Mouse (Mus musculus): ENCODE measurements around the gene Ttc25. TPM values are rescaled to one million over a fixed set of nuclear protein-coding genes. Genes with fewer than 3 reads are reported as not detected.
"Not testable (repeated sequence)": the region's sequence is repeated elsewhere in the genome, so short reads cannot be mapped to it uniquely, and the experiment has no call there.

Ttc25 gene
- polyA plus RNA-seq, 1 experiment from 2014 or later, result 0.26 TPM

DNA sequence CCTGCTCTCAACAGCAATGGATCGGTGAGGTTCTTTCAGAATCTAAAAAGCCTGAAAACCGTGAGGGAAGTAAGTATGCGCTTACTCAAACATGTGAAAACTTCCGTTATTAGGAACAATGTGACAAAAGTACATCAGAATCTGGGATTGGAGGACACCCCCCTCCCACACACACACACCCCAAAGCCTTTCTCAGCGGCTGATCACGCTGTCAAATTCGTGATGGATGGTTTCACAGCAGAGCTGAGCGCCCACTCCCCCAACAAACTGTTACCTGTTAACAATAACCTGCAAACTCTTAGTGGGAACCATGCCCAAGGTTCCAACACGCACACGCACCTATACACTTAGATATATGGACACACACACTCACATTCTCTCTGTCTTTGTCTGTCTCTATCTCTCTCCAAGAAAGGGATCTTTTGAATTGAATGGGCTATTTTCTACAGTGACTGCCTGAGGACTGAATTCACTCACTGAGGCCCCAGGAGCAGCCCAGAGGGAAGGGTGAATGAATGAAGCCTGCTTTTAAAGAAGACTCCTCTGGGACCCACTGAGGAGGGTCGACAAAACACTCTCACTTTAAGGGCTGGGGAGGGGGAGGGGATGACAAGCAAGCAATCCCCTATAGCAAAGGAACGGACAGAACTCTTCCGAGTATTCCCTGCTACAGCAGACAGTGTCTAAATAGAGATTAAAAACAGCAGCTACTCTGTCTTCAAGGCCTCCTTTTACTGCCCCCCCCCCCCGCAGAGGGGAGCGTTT, 19.2 kb upstream of the Ttc25 start:
- H3K4me2 ChIP-seq, result peak overlapping the region; percentile 90
- peaks cover 24% of the 10 kb centered on the region for H3K36me3 ChIP-seq (ENCODE audit: control insufficient read depth, insufficient read depth, low read length)
- H3K27me3 ChIP-seq (replicated peaks; ENCODE audit: control insufficient read depth, insufficient read depth, low read length), result no peaks in the 10 kb centered on the region
- DNase-seq (ENCODE audit: low spot score) (no peak), ATAC-seq (replicated peaks; ENCODE audit: low FRiP score) (no peak)
- peak overlapping the region; percentile 78 for H3K4me3 ChIP-seq (ENCODE audit: low read depth, low read length)
- H3K4me1 ChIP-seq (replicated peaks; ENCODE audit: control insufficient read depth, insufficient read depth, low read length), result peaks cover 27% of the 10 kb centered on the region
- peak overlapping the region; percentile 87 for H3K9ac ChIP-seq (ENCODE audit: low read depth, low read length)
- WGBS, result 36% methylated on average over 15 of the region's 15 CpGs
- H3K27ac ChIP-seq (ENCODE audit: low read depth, low read length), result no peak overlapping the region
- no peaks in the 10 kb centered on the region for H3K9me3 ChIP-seq (ENCODE audit: control insufficient read depth, low read length)

DNA sequence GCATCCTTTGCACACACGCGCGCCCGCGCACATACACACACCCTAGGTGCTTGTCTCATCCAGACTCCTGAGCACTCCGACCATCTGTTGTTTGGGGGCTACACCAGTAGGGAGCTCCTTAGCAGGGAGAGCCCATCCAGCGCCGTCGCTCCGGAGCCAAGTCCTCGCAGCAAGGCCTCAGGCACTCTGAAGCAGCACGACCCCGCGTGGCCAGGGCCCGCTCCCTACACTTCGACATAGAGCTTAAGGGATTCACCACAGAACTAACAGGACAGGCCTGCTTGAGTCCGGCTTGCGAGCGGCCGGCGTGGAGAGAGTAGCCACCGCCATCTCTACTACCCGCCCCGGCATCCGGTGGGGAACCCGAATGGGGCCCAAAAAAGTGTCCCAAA, 18.3 kb upstream of the Ttc25 start:
- H3K36me3 ChIP-seq (ENCODE audit: control insufficient read depth, insufficient read depth, low read length), result peaks cover 15% of the 10 kb centered on the region
- H3K27me3 ChIP-seq (replicated peaks; ENCODE audit: control insufficient read depth, insufficient read depth, low read length), result no peaks in the 10 kb centered on the region
- WGBS, result under 1% methylated on average over 26 of the region's 26 CpGs
- DNase-seq (ENCODE audit: low spot score), result peak; percentile 80
- peak overlapping the region; percentile 87 for H3K9ac ChIP-seq (ENCODE audit: low read depth, low read length)
- peaks cover 28% of the 10 kb centered on the region for H3K4me1 ChIP-seq (replicated peaks; ENCODE audit: control insufficient read depth, insufficient read depth, low read length)
- peak overlapping the region; percentile 78 for H3K4me3 ChIP-seq (ENCODE audit: low read depth, low read length)
- peak; percentile 18 for ATAC-seq (replicated peaks; ENCODE audit: low FRiP score)
- peak overlapping the region; percentile 84 for H3K27ac ChIP-seq (ENCODE audit: low read depth, low read length)
- peak overlapping the region; percentile 90 for H3K4me2 ChIP-seq
- H3K9me3 ChIP-seq (ENCODE audit: control insufficient read depth, low read length), result no peaks in the 10 kb centered on the region

DNA sequence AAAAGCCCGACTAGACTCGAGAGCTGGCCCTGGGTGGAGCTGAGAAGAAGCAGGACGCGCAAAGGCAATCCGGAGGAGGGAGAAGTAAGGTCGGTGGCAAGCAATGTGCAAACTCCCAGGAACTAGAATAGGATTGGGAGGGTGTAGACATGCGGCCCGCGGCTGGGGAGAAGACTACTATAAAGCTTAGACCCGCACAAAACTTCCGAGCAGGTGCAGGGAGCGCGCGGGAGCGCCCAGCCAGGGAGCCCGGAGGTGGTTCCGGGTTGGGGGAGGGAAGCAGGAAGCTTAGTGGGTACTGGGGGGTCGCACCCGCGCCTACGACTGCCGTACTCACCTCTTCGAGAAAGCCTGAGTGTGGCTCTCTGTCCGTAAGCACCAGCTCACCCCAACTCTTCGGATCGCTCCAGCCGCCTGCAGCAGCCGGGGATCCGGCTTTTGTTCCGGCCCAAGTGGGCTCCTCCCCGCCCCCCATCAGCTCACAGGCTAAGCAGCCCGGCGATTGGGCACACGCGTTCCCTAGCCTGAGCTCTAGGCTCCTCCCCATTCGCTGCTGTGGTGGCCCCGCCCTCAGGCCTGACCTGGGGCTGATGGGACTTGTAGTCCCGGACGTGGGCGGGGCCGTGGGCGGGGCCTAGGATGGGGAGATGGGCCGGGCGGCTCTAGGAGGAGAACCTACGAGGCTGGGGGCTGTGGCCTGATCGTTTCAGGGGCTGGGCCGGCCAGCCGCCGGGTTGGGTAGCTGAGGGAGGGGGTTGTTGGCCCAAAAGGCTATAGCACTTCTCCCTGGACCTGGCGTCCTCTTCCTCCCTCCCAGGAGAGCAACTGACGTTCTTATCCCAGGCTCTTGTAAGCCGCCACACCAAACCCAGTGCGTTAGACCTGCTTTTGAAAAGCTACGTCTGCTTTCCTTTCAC, 17.7 kb upstream of the Ttc25 start, which contains the start of gene Acly:
Gene Acly (minus strand): TSS at position 543 of the 917 bp plus-strand sequence.
- WGBS, result under 1% methylated on average over 54 of the region's 54 CpGs
- H3K9me3 ChIP-seq (ENCODE audit: control insufficient read depth, low read length), result no peaks in the 10 kb centered on the region

DNA sequence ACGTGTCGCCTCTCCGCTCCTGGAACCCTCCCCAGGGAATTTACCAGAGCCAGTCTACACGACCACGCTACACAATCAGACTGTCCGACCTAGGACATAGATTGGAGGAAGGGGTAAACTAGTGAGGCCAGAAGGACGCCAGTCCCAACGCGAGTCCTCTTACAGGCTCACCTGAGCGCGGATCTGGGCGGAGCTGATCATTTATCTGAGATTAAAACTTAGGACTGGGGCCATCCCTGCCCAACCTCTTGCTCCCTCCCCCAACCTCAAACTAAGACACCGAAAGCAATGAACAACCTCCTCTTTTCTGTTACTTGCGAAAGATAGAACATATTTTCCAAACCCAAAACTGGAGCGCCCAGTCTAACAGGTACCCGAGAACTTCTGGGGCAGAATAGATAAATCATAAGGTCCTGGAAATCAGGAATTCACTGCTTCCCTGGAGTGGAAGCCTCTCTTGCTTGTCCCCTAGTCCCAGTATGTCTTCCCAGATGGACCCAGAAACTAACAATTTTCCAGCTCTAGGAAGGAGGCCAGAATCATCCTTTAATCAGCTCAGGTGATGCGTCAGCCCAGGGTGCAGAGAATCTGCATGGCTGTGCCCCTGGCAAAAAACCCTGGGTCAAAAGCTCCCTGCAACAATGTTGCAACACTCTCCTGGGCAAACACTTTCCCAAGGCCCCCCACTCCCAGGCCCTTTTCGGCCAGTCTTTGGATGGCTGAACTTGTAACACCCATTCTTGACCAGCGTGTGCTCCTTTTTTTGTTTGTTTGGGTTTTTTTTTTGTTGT, 16.8 kb upstream of the Ttc25 start:
- peak overlapping the region; percentile 57; the same call in 1 of the 2 replicates for H3K27ac ChIP-seq (ENCODE audit: low read depth, low read length)
- ATAC-seq (replicated peaks; ENCODE audit: low FRiP score) (no peak; the same call in 1 of the 2 replicates), DNase-seq (ENCODE audit: low spot score) (no peak)
- H3K4me3 ChIP-seq (ENCODE audit: low read depth, low read length), result peak overlapping the region; percentile 78
- no peaks in the 10 kb centered on the region for H3K27me3 ChIP-seq (replicated peaks; ENCODE audit: control insufficient read depth, insufficient read depth, low read length)
- no peaks in the 10 kb centered on the region for H3K9me3 ChIP-seq (ENCODE audit: control insufficient read depth, low read length)
- peaks cover 28% of the 10 kb centered on the region for H3K4me1 ChIP-seq (replicated peaks; ENCODE audit: control insufficient read depth, insufficient read depth, low read length)
- peak overlapping the region; percentile 61 for H3K9ac ChIP-seq (ENCODE audit: low read depth, low read length)
- peaks cover under 1% of the 10 kb centered on the region; the same call in 1 of the 2 replicates for H3K36me3 ChIP-seq (ENCODE audit: control insufficient read depth, insufficient read depth, low read length)
- 23% methylated on average over 19 of the region's 19 CpGs for WGBS
- H3K4me2 ChIP-seq, result peak overlapping the region; percentile 90

More for the DNA sequence above, 17.7 kb upstream of the Ttc25 start, which contains the start of gene Acly:
- Histone ChIP-seq H3K9ac (ENCODE audit: low read depth, low read length) (peak within 1 kb of the TSS; percentile 87), H3K4me3 (ENCODE audit: low read depth, low read length) (peak within 1 kb of the TSS; percentile 78), H3K4me2 (peak within 1 kb of the TSS; percentile 90), H3K36me3 (ENCODE audit: control insufficient read depth, insufficient read depth, low read length) (peaks cover 9% of the 10 kb centered on the region; the same call in 1 of the 2 replicates), H3K27ac (ENCODE audit: low read depth, low read length) (peak within 1 kb of the TSS; percentile 84), H3K27me3 (replicated peaks; ENCODE audit: control insufficient read depth, insufficient read depth, low read length) (no peaks in the 10 kb centered on the region), H3K4me1 (replicated peaks; ENCODE audit: control insufficient read depth, insufficient read depth, low read length) (peaks cover 28% of the 10 kb centered on the region)
- ATAC-seq (replicated peaks; ENCODE audit: low FRiP score), result peak; percentile 99
- peak; percentile 99 for DNase-seq (ENCODE audit: low spot score)

DNA sequence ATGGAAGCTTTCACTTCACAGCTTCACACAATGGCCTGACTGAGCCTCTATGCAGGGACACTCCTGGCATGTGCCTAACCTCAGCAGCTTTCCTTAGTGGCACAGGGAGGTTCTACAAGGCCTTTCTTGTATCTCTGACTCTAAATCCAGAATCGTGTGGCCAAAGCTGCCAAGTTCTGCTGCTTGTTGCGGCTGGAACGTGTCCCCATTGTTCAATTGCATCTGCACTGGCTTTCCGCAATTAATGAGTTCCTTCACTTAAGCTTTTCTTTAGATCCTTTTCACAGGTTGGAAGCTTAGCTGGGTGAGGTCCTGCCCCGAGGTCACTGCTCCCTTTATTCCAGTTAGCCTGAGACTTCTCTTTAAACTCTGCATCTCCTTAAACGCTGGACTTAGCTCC, 11.5 kb upstream of the Ttc25 start:
- WGBS, result 78% methylated on average over 6 of the region's 6 CpGs
- H3K27me3 ChIP-seq (replicated peaks; ENCODE audit: control insufficient read depth, insufficient read depth, low read length), result no peaks in the 10 kb centered on the region
- no peak overlapping the region for H3K27ac ChIP-seq (ENCODE audit: low read depth, low read length)
- no peaks in the 10 kb centered on the region for H3K36me3 ChIP-seq (ENCODE audit: control insufficient read depth, insufficient read depth, low read length)
- no peak overlapping the region for H3K9ac ChIP-seq (ENCODE audit: low read depth, low read length)
- H3K4me1 ChIP-seq (replicated peaks; ENCODE audit: control insufficient read depth, insufficient read depth, low read length), result peaks cover 2% of the 10 kb centered on the region; the same call in 1 of the 2 replicates
- ATAC-seq (replicated peaks; ENCODE audit: low FRiP score) (no peak), DNase-seq (ENCODE audit: low spot score) (no peak)
- no peak overlapping the region for H3K4me2 ChIP-seq
- no peaks in the 10 kb centered on the region for H3K9me3 ChIP-seq (ENCODE audit: control insufficient read depth, low read length)
- no peak overlapping the region for H3K4me3 ChIP-seq (ENCODE audit: low read depth, low read length)

DNA sequence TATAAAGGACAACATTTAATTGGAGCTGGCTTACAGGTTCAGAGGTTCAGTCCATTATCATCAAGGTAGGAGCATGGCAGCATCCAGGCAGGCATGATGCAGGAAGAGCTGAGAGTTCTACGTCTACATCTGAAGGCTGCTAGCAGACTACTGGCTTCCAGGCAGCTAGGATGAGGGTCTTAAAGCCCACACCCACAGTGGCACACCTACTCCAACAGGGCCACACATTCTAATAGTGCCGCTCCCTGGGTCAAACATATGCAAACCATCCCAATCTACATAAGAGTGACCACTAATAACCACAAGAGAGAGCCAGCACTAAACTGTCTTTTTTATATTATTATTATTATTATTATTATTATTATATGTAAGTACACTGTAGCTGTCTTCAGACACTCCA, 11.0 kb upstream of the Ttc25 start:
- H3K27ac ChIP-seq (ENCODE audit: low read depth, low read length), result not testable (repeated sequence)

DNA sequence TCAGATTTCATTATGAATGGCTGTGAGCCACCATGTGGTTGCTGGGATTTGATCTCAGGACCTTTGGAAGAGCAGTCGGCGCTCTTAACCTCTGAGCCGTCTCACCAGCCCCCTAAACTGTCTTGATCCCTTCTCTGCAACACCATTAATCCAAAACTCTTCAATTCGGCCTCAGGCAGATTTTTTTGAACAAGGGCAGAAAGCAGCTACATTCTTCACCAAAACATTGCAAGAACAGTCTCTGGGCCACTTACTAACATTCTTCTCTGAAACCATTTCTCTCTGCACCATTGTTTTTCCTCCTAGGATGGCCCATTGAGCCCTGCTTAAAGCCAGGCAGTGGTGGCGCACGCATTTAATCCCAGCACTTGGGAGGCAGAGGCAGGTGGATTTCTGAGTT, 10.6 kb upstream of the Ttc25 start:
- ATAC-seq (replicated peaks; ENCODE audit: low FRiP score); H3K4me1 ChIP-seq (replicated peaks; ENCODE audit: control insufficient read depth, insufficient read depth, low read length); H3K27me3 ChIP-seq (replicated peaks; ENCODE audit: control insufficient read depth, insufficient read depth, low read length); DNase-seq (ENCODE audit: low spot score); H3K27ac ChIP-seq (ENCODE audit: low read depth, low read length); H3K4me2 ChIP-seq; H3K4me3 ChIP-seq (ENCODE audit: low read depth, low read length); H3K9ac ChIP-seq (ENCODE audit: low read depth, low read length); H3K36me3 ChIP-seq (ENCODE audit: control insufficient read depth, insufficient read depth, low read length); H3K9me3 ChIP-seq (ENCODE audit: control insufficient read depth, low read length): not testable (repeated sequence)
- 91% methylated on average over 6 of the region's 6 CpGs for WGBS

More for the DNA sequence above, 11.0 kb upstream of the Ttc25 start:
- H3K4me2 ChIP-seq; H3K27me3 ChIP-seq (replicated peaks; ENCODE audit: control insufficient read depth, insufficient read depth, low read length); DNase-seq (ENCODE audit: low spot score); H3K4me3 ChIP-seq (ENCODE audit: low read depth, low read length); H3K9me3 ChIP-seq (ENCODE audit: control insufficient read depth, low read length); H3K4me1 ChIP-seq (replicated peaks; ENCODE audit: control insufficient read depth, insufficient read depth, low read length); ATAC-seq (replicated peaks; ENCODE audit: low FRiP score); H3K9ac ChIP-seq (ENCODE audit: low read depth, low read length); H3K36me3 ChIP-seq (ENCODE audit: control insufficient read depth, insufficient read depth, low read length): not testable (repeated sequence)
- WGBS, result 79% methylated on average over 2 of the region's 2 CpGs

DNA sequence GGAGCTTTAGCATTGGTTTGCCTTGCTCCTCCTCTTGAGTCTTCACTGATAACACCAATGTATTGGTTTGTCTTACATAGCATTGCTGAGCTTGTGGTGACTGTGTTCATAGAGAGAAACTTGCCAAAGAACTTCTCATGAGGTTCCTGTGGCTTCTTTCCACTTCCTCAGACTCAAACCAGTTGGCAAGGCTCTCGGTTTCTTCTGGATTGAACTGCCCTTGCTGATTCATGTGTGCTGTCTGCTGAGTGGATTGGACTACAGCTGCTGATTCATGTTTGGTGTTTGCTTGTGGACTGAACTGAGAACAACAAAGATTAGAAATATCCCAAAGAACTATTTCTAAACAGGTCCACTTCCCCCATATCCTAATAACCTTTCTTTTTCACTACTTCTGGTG, 9.4 kb upstream of the Ttc25 start:
- Histone ChIP-seq H3K27ac (ENCODE audit: low read depth, low read length) (no peak overlapping the region), H3K36me3 (ENCODE audit: control insufficient read depth, insufficient read depth, low read length) (no peaks in the 10 kb centered on the region), H3K9ac (ENCODE audit: low read depth, low read length) (no peak overlapping the region), H3K4me2 (no peak overlapping the region), H3K4me3 (ENCODE audit: low read depth, low read length) (no peak overlapping the region), H3K9me3 (ENCODE audit: control insufficient read depth, low read length) (no peaks in the 10 kb centered on the region), H3K4me1 (replicated peaks; ENCODE audit: control insufficient read depth, insufficient read depth, low read length) (peaks cover 2% of the 10 kb centered on the region; the same call in 1 of the 2 replicates), H3K27me3 (replicated peaks; ENCODE audit: control insufficient read depth, insufficient read depth, low read length) (no peaks in the 10 kb centered on the region)
- DNase-seq (ENCODE audit: low spot score) (no peak), ATAC-seq (replicated peaks; ENCODE audit: low FRiP score) (no peak)
- 47% methylated on average over 1 of the region's 1 CpGs for WGBS

Data from liver, embryonic 11.5 days (tissue).